Mouse (Mus musculus): ENCODE measurements around the gene Col11a2. TPM values are rescaled to one million over a fixed set of nuclear protein-coding genes. Genes with fewer than 3 reads are reported as not detected.
"Not testable (repeated sequence)": the region's sequence is repeated elsewhere in the genome, so short reads cannot be mapped to it uniquely, and the experiment has no call there.

Gene Col11a2
- polyA plus RNA-seq (2012) = 0.45 and 0.56 TPM in 2 replicates

GRCm38 (mm10) chr17:34038878-34039561 lies at the start of gene Col11a2:
Gene Col11a2, plus strand, starts transcription at chr17:34039437.
- H3K36me3 ChIP-seq (ENCODE audit: control insufficient read depth) = peaks cover 39% of the 10 kb centered on the region
- peaks cover 35% of the 10 kb centered on the region for H3K27me3 ChIP-seq (ENCODE audit: control insufficient read depth)
- H3K4me1 ChIP-seq (ENCODE audit: control insufficient read depth) = peaks cover 17% of the 10 kb centered on the region
- no peak within 1 kb of the TSS for H3K4me3 ChIP-seq (replicated peaks)
- H3K9me3 ChIP-seq (ENCODE audit: control insufficient read depth, low read length) = no peaks in the 10 kb centered on the region
- TF ChIP-seq TAL1 (IDR thresholded peaks at IDR 0.05; ENCODE audit: low read length) (no peak), GATA1 (IDR thresholded peaks at IDR 0.05; ENCODE audit: low read length) (no peak)

DNA sequence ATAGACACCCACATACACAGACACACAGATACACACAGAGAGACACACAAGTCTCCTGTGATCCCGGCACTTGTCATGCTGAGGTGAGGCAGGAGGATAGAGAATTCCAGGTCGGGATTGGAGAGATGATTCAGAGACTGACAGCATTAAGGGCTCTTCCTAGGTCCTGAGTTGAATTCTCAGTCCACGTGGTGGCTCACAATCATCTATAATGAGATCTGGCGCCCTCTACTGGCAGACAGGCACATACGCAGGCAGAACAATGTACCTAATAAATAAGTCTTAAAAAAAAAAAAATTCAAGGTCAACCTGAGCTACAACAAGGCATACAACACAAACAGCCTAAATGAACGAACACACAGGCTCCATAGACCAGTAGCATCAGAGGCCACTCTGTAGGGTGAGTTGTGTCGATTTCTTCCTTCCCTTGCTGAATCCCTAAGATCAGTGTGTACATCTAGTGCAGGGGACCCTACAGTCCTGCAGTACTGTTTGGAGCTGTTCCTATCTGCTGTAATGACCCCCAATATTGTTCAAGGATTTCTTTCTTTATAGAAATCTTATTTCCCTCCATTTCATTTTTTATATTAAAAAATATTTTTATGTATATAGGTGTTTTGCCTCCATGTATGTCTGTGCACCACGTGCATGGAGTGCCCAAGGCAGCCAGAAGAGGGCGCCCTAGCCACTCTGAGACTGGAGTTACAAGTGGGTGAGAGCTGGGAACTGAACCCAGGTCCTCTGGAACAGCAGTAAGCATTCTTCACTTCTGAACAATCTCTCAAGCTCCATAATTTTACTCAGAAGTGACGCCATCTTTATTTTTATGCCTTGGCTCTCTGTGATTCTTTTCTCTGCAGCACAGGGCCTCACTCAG lies 47.2 kb upstream of the Col11a2 start:
- TF ChIP-seq TAL1 (IDR thresholded peaks at IDR 0.05; ENCODE audit: low read length) (no peak), GATA1 (IDR thresholded peaks at IDR 0.05; ENCODE audit: low read length) (no peak)
- H3K36me3 ChIP-seq (ENCODE audit: control insufficient read depth) = no peaks in the 10 kb centered on the region
- no peaks in the 10 kb centered on the region for H3K9me3 ChIP-seq (ENCODE audit: control insufficient read depth, low read length)
- H3K4me1 ChIP-seq (ENCODE audit: control insufficient read depth) = no peaks in the 10 kb centered on the region
- peaks cover 7% of the 10 kb centered on the region for H3K27me3 ChIP-seq (ENCODE audit: control insufficient read depth)
- H3K4me3 ChIP-seq (replicated peaks) = no peak overlapping the region

- peaks cover 21% of the 10 kb centered on the region for H3K27me3 ChIP-seq (ENCODE audit: control insufficient read depth)
- H3K36me3 ChIP-seq (ENCODE audit: control insufficient read depth) = no peaks in the 10 kb centered on the region
- H3K4me1 ChIP-seq (ENCODE audit: control insufficient read depth) = no peaks in the 10 kb centered on the region
- H3K4me3 ChIP-seq (replicated peaks) = no peak overlapping the region
- H3K9me3 ChIP-seq (ENCODE audit: control insufficient read depth, low read length) = no peaks in the 10 kb centered on the region
- TF ChIP-seq GATA1 (IDR thresholded peaks at IDR 0.05; ENCODE audit: low read length) = no peak
These were observed 44.3 kb upstream of the Col11a2 start for GRCm38 (mm10) chr17:33994959-33995358.

- H3K36me3 ChIP-seq (ENCODE audit: control insufficient read depth) = no peaks in the 10 kb centered on the region
- no peak overlapping the region for H3K4me3 ChIP-seq (replicated peaks)
- H3K9me3 ChIP-seq (ENCODE audit: control insufficient read depth, low read length) = no peaks in the 10 kb centered on the region
- H3K27me3 ChIP-seq (ENCODE audit: control insufficient read depth) = peaks cover 28% of the 10 kb centered on the region
- no peaks in the 10 kb centered on the region for H3K4me1 ChIP-seq (ENCODE audit: control insufficient read depth)
- TF ChIP-seq GATA1 (IDR thresholded peaks at IDR 0.05; ENCODE audit: low read length) (no peak), TAL1 (IDR thresholded peaks at IDR 0.05; ENCODE audit: low read length) (no peak)
These were observed 43.6 kb upstream of the Col11a2 start for GRCm38 (mm10) chr17:33995651-33996050.

GRCm38 (mm10) chr17:33997025-33997424 lies 42.2 kb upstream of the Col11a2 start:
- H3K4me1 ChIP-seq (ENCODE audit: control insufficient read depth); H3K4me3 ChIP-seq (replicated peaks); H3K9me3 ChIP-seq (ENCODE audit: control insufficient read depth, low read length); H3K36me3 ChIP-seq (ENCODE audit: control insufficient read depth): not testable (repeated sequence)
- H3K27me3 ChIP-seq (ENCODE audit: control insufficient read depth) = peaks cover 41% of the 10 kb centered on the region

GRCm38 (mm10) chr17:33998697-33999096 lies 40.5 kb upstream of the Col11a2 start:
- H3K4me3 ChIP-seq (replicated peaks); H3K4me1 ChIP-seq (ENCODE audit: control insufficient read depth): not testable (repeated sequence)

DNA sequence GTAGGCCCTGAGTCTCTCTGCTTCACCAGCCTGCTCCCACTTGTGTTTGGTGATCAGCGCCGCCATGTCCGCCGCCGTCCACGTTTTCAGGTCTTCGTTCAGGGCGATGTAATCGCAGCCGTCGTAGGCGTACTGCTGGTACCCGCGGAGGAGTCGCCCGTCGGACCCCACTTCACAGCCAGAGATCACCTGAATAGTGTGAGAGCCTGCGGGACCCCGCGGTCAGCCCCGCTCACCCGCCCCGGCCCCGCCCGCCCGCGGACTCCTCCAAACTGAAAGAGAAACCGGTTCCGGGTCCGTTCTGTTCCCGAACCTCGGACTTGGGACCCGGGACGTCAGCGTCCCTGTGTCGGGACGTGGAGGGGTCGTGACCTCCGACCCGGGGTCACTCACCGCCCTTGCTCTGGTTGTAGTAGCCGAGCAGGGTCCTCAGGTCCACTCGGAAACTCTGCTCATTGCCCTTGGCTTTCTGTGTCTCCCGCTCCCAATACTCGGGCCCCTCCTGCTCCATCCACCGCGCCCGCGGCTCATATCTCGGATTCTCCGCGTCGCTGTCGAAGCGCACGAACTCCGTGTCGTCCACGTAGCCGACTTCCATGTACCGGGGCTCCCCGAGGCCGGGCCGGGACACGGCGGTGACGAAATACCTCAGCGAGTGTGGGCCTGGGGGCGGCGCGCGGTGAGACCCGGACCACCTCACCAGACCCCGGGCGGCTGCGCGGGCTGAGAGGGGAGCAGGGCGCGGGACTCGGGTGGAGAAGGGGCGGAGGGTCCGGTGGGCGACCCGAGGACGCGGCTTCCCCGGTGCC lies 39.7 kb upstream of the Col11a2 start:
- TF ChIP-seq TAL1 (IDR thresholded peaks at IDR 0.05; ENCODE audit: low read length) (no peak), GATA1 (IDR thresholded peaks at IDR 0.05; ENCODE audit: low read length) (no peak)
- H3K27me3 ChIP-seq (ENCODE audit: control insufficient read depth) = peaks cover 43% of the 10 kb centered on the region
- H3K9me3 ChIP-seq (ENCODE audit: control insufficient read depth, low read length) = no peaks in the 10 kb centered on the region
- no peaks in the 10 kb centered on the region for H3K4me1 ChIP-seq (ENCODE audit: control insufficient read depth)
- H3K4me3 ChIP-seq (replicated peaks) = peak overlapping the region; percentile 57
- no peaks in the 10 kb centered on the region for H3K36me3 ChIP-seq (ENCODE audit: control insufficient read depth)

More at GRCm38 (mm10) chr17:33998697-33999096, 40.5 kb upstream of the Col11a2 start:
- H3K9me3 ChIP-seq (ENCODE audit: control insufficient read depth, low read length); H3K36me3 ChIP-seq (ENCODE audit: control insufficient read depth): not testable (repeated sequence)
- peaks cover 43% of the 10 kb centered on the region for H3K27me3 ChIP-seq (ENCODE audit: control insufficient read depth)

GRCm38 (mm10) chr17:34000150-34000537 lies 39.1 kb upstream of the Col11a2 start, which contains the start of gene H2-K1:
Gene H2-K1, minus strand, starts transcription at chr17:34000347.
- Histone ChIP-seq H3K9me3 (ENCODE audit: control insufficient read depth, low read length) (no peaks in the 10 kb centered on the region), H3K4me1 (ENCODE audit: control insufficient read depth) (no peaks in the 10 kb centered on the region), H3K27me3 (ENCODE audit: control insufficient read depth) (peaks cover 43% of the 10 kb centered on the region), H3K36me3 (ENCODE audit: control insufficient read depth) (no peaks in the 10 kb centered on the region), H3K4me3 (replicated peaks) (peak within 1 kb of the TSS; percentile 57)
- TF ChIP-seq TAL1 (IDR thresholded peaks at IDR 0.05; ENCODE audit: low read length) (no peak), GATA1 (IDR thresholded peaks at IDR 0.05; ENCODE audit: low read length) (no peak)

GRCm38 (mm10) chr17:34000796-34001195 lies 38.4 kb upstream of the Col11a2 start:
- not testable (repeated sequence) for H3K9me3 ChIP-seq (ENCODE audit: control insufficient read depth, low read length); H3K4me1 ChIP-seq (ENCODE audit: control insufficient read depth); H3K4me3 ChIP-seq (replicated peaks); H3K36me3 ChIP-seq (ENCODE audit: control insufficient read depth)
- peaks cover 43% of the 10 kb centered on the region for H3K27me3 ChIP-seq (ENCODE audit: control insufficient read depth)

Measured in erythroblast, embryonic 14.5 days (primary cell).